Mouse (Mus musculus): Measurements from ENCODE around the gene Ick. TPM values are rescaled to one million over a fixed set of nuclear protein-coding genes. Genes with fewer than 3 reads are reported as not detected.

The Ick gene
- polyA plus RNA-seq, 1 experiment, result 8.6 TPM

- no peaks in the 10 kb centered on the region for H3K79me2 ChIP-seq (ENCODE audit: control insufficient read depth, insufficient read depth)
- H3K36me3 ChIP-seq (ENCODE audit: control insufficient read depth, insufficient read depth), result no peaks in the 10 kb centered on the region
- H3K4me3 ChIP-seq, result no peak overlapping the region
- no peak for TF ChIP-seq E2F4 (IDR thresholded peaks at IDR 0.05; ENCODE audit: insufficient read depth)
- no peak for TF ChIP-seq MYOG (IDR thresholded peaks at IDR 0.05; ENCODE audit: control insufficient read depth in 1 of 3, insufficient read depth in 1 of 3, insufficient read length in 2 of 3, low read depth in 2 of 3)
- TF ChIP-seq MYOD1 (IDR thresholded peaks at IDR 0.05; ENCODE audit: control insufficient read depth in 1 of 3, insufficient read length in 2 of 3, low read depth in 2 of 3), result no peak
- no peak for TF ChIP-seq TCF3 (IDR thresholded peaks at IDR 0.05; ENCODE audit: insufficient read length, low read depth)
- no peak for TF ChIP-seq POLR2A (IDR thresholded peaks at IDR 0.05; ENCODE audit: insufficient read length, low read depth)
- TF ChIP-seq MAX (IDR thresholded peaks at IDR 0.05; ENCODE audit: low read depth), result no peak
- no peak for TF ChIP-seq SRF (IDR thresholded peaks at IDR 0.05; ENCODE audit: control insufficient read depth, insufficient read length, low read depth)
- no peak for TF ChIP-seq USF1 (IDR thresholded peaks at IDR 0.05; ENCODE audit: low read depth)
- no peak for TF ChIP-seq CEBPB (IDR thresholded peaks at IDR 0.05; ENCODE audit: insufficient read depth, poor library complexity, severe bottlenecking)
- TF ChIP-seq TCF12 (IDR thresholded peaks at IDR 0.05; ENCODE audit: insufficient read depth, poor library complexity, severe bottlenecking), result no peak
- no peak for TF ChIP-seq REST (IDR thresholded peaks at IDR 0.05; ENCODE audit: insufficient read depth, insufficient read length)
- H3ac ChIP-seq (ENCODE audit: control insufficient read depth, insufficient read length), result no peak overlapping the region
- H3K4me2 ChIP-seq (ENCODE audit: low read depth), result no peak overlapping the region
- H3K27me3 ChIP-seq (ENCODE audit: control insufficient read depth, insufficient read depth, insufficient read length), result no peaks in the 10 kb centered on the region
These were observed 86.0 kb downstream of the Ick start for GRCm38 (mm10) chr9:78195034-78195433.

- H3K36me3 ChIP-seq (ENCODE audit: control insufficient read depth, insufficient read depth), result no peaks in the 10 kb centered on the region
- no peak overlapping the region for H3ac ChIP-seq (ENCODE audit: control insufficient read depth, insufficient read length)
- no peaks in the 10 kb centered on the region for H3K27me3 ChIP-seq (ENCODE audit: control insufficient read depth, insufficient read depth, insufficient read length)
- TF ChIP-seq E2F4 (IDR thresholded peaks at IDR 0.05; ENCODE audit: insufficient read depth) (no peak), MAX (IDR thresholded peaks at IDR 0.05; ENCODE audit: low read depth) (no peak), USF1 (IDR thresholded peaks at IDR 0.05; ENCODE audit: low read depth) (no peak), SRF (IDR thresholded peaks at IDR 0.05; ENCODE audit: control insufficient read depth, insufficient read length, low read depth) (no peak), MYOD1 (IDR thresholded peaks at IDR 0.05; ENCODE audit: control insufficient read depth in 1 of 3, insufficient read length in 2 of 3, low read depth in 2 of 3) (no peak), POLR2A (IDR thresholded peaks at IDR 0.05; ENCODE audit: insufficient read length, low read depth) (no peak), REST (IDR thresholded peaks at IDR 0.05; ENCODE audit: insufficient read depth, insufficient read length) (no peak), TCF3 (IDR thresholded peaks at IDR 0.05; ENCODE audit: insufficient read length, low read depth) (no peak), MYOG (IDR thresholded peaks at IDR 0.05; ENCODE audit: control insufficient read depth in 1 of 3, insufficient read depth in 1 of 3, insufficient read length in 2 of 3, low read depth in 2 of 3) (no peak), CEBPB (IDR thresholded peaks at IDR 0.05; ENCODE audit: insufficient read depth, poor library complexity, severe bottlenecking) (no peak)
- no peak overlapping the region for H3K4me3 ChIP-seq
- H3K4me2 ChIP-seq (ENCODE audit: low read depth), result no peak overlapping the region
- no peaks in the 10 kb centered on the region for H3K79me2 ChIP-seq (ENCODE audit: control insufficient read depth, insufficient read depth)
These were observed 88.8 kb downstream of the Ick start for GRCm38 (mm10) chr9:78197801-78198200.

- no peak for TF ChIP-seq USF1 (IDR thresholded peaks at IDR 0.05; ENCODE audit: low read depth)
- Histone ChIP-seq H3K36me3 (ENCODE audit: control insufficient read depth, insufficient read depth) (no peaks in the 10 kb centered on the region), H3ac (ENCODE audit: control insufficient read depth, insufficient read length) (no peak overlapping the region), H3K4me3 (no peak overlapping the region), H3K27me3 (ENCODE audit: control insufficient read depth, insufficient read depth, insufficient read length) (no peaks in the 10 kb centered on the region), H3K79me2 (ENCODE audit: control insufficient read depth, insufficient read depth) (no peaks in the 10 kb centered on the region), H3K4me2 (ENCODE audit: low read depth) (no peak overlapping the region)
These were observed 95.2 kb downstream of the Ick start for GRCm38 (mm10) chr9:78204194-78204593.

GRCm38 (mm10) chr9:78208956-78209355 is 100.0 kb downstream of the Ick start:
- no peaks in the 10 kb centered on the region for H3K36me3 ChIP-seq (ENCODE audit: control insufficient read depth, insufficient read depth)
- TF ChIP-seq MYOD1 (IDR thresholded peaks at IDR 0.05; ENCODE audit: control insufficient read depth in 1 of 3, insufficient read length in 2 of 3, low read depth in 2 of 3), result no peak
- TF ChIP-seq TCF3 (IDR thresholded peaks at IDR 0.05; ENCODE audit: insufficient read length, low read depth), result no peak
- TF ChIP-seq POLR2A (IDR thresholded peaks at IDR 0.05; ENCODE audit: insufficient read length, low read depth), result no peak
- TF ChIP-seq USF1 (IDR thresholded peaks at IDR 0.05; ENCODE audit: low read depth), result no peak
- no peak for TF ChIP-seq POLR2AphosphoS2 (IDR thresholded peaks at IDR 0.05; ENCODE audit: insufficient read length, low read depth)
- no peak for TF ChIP-seq SRF (IDR thresholded peaks at IDR 0.05; ENCODE audit: control insufficient read depth, insufficient read length, low read depth)
- TF ChIP-seq E2F4 (IDR thresholded peaks at IDR 0.05; ENCODE audit: insufficient read depth), result no peak
- TF ChIP-seq CEBPB (IDR thresholded peaks at IDR 0.05; ENCODE audit: insufficient read depth, poor library complexity, severe bottlenecking), result no peak
- no peak for TF ChIP-seq MYOG (IDR thresholded peaks at IDR 0.05; ENCODE audit: control insufficient read depth in 1 of 3, insufficient read depth in 1 of 3, insufficient read length in 2 of 3, low read depth in 2 of 3)
- no peak for TF ChIP-seq TCF12 (IDR thresholded peaks at IDR 0.05; ENCODE audit: insufficient read depth, poor library complexity, severe bottlenecking)
- TF ChIP-seq MAX (IDR thresholded peaks at IDR 0.05; ENCODE audit: low read depth), result no peak
- no peak for TF ChIP-seq REST (IDR thresholded peaks at IDR 0.05; ENCODE audit: insufficient read depth, insufficient read length)
- no peak overlapping the region for H3K4me3 ChIP-seq
- no peak overlapping the region for H3K4me2 ChIP-seq (ENCODE audit: low read depth)
- H3K79me2 ChIP-seq (ENCODE audit: control insufficient read depth, insufficient read depth), result no peaks in the 10 kb centered on the region
- H3K27me3 ChIP-seq (ENCODE audit: control insufficient read depth, insufficient read depth, insufficient read length), result no peaks in the 10 kb centered on the region
- H3ac ChIP-seq (ENCODE audit: control insufficient read depth, insufficient read length), result no peak overlapping the region

GRCm38 (mm10) chr9:78210079-78210478 is 101.1 kb downstream of the Ick start:
- H3K36me3 ChIP-seq (ENCODE audit: control insufficient read depth, insufficient read depth), result no peaks in the 10 kb centered on the region
- no peak overlapping the region for H3ac ChIP-seq (ENCODE audit: control insufficient read depth, insufficient read length)
- TF ChIP-seq REST (IDR thresholded peaks at IDR 0.05; ENCODE audit: insufficient read depth, insufficient read length) (no peak), SRF (IDR thresholded peaks at IDR 0.05; ENCODE audit: control insufficient read depth, insufficient read length, low read depth) (no peak), POLR2A (IDR thresholded peaks at IDR 0.05; ENCODE audit: insufficient read length, low read depth) (no peak), CEBPB (IDR thresholded peaks at IDR 0.05; ENCODE audit: insufficient read depth, poor library complexity, severe bottlenecking) (no peak), TCF12 (IDR thresholded peaks at IDR 0.05; ENCODE audit: insufficient read depth, poor library complexity, severe bottlenecking) (no peak), POLR2AphosphoS2 (IDR thresholded peaks at IDR 0.05; ENCODE audit: insufficient read length, low read depth) (no peak), MYOD1 (IDR thresholded peaks at IDR 0.05; ENCODE audit: control insufficient read depth in 1 of 3, insufficient read length in 2 of 3, low read depth in 2 of 3) (no peak), E2F4 (IDR thresholded peaks at IDR 0.05; ENCODE audit: insufficient read depth) (no peak)
- no peaks in the 10 kb centered on the region for H3K27me3 ChIP-seq (ENCODE audit: control insufficient read depth, insufficient read depth, insufficient read length)
- H3K4me2 ChIP-seq (ENCODE audit: low read depth), result no peak overlapping the region
- H3K79me2 ChIP-seq (ENCODE audit: control insufficient read depth, insufficient read depth), result no peaks in the 10 kb centered on the region
- no peak overlapping the region for H3K4me3 ChIP-seq

All from myocyte (in vitro differentiated cells).